Mouse (Mus musculus) left cerebral cortex, postnatal 36 days (tissue): ENCODE measurements around the gene Fgfr2. TPM values are rescaled to one million over a fixed set of nuclear protein-coding genes. Genes with fewer than 3 reads are reported as not detected.

Experiments
- DNase-seq, 2 experiments: peaks; one replicate each; pipeline ENCODE4 v3.0.0; 2021 to 2022; ENCODE audit warnings: low spot score in 2 of 2, mixed read lengths in 1 of 2
- intact Hi-C: fragments of 180-260 bp; cut with DNase I; formaldehyde crosslinking; loops from one replicate; pipeline ENCODE4 v1.15.1; 2025
- total RNA-seq, 2 experiments: library from RNA; stranded (reverse); gene quantifications; 2 replicates each; pipeline ENCODE4 v1.2.3; 2021

Gene Fgfr2
- total RNA-seq, 2 experiments from 2014 or later, result 41.6 to 46.6 TPM

GRCm38 (mm10) chr7:131651921-131652694, 1471.0 kb downstream of the Fgfr2 start:
- intact Hi-C loops, result no loop called here
- no peak for DNase-seq

GRCm38 (mm10) chr7:131650277-131650676, 1472.9 kb downstream of the Fgfr2 start:
- no peak for DNase-seq
- intact Hi-C loops, result no loop called here

- intact Hi-C loops, result no loop called here
- DNase-seq, result no peak
Observed at GRCm38 (mm10) chr7:131648276-131648675, 1474.9 kb downstream of the Fgfr2 start.

- intact Hi-C loops, result no loop called here
Observed at GRCm38 (mm10) chr7:131647583-131647982, 1475.6 kb downstream of the Fgfr2 start.

GRCm38 (mm10) chr7:131644586-131644985, 1478.6 kb downstream of the Fgfr2 start:
- no peak for DNase-seq
- intact Hi-C loops, result no loop called here

More at GRCm38 (mm10) chr7:131647583-131647982, 1475.6 kb downstream of the Fgfr2 start:
- no peak for DNase-seq

GRCm38 (mm10) chr7:131644051-131644450, 1479.1 kb downstream of the Fgfr2 start:
- no peak for DNase-seq
- intact Hi-C loops, result no loop called here

- DNase-seq, result no peak
- intact Hi-C loops, result no loop called here
Observed at GRCm38 (mm10) chr7:131643341-131643840, 1479.8 kb downstream of the Fgfr2 start.

GRCm38 (mm10) chr7:131629562-131629961, 1493.6 kb downstream of the Fgfr2 start:
- no peak for DNase-seq
- intact Hi-C loops, result no loop called here

- DNase-seq, result peak; percentile 25 to 40
- intact Hi-C loops, result no loop called here
Observed at GRCm38 (mm10) chr7:131628846-131629391, 1494.2 kb downstream of the Fgfr2 start.

- DNase-seq, result no peak
- intact Hi-C loops, result no loop called here
Observed at GRCm38 (mm10) chr7:131628356-131628755, 1494.8 kb downstream of the Fgfr2 start.

GRCm38 (mm10) chr7:131609677-131610076, 1513.5 kb downstream of the Fgfr2 start:
- intact Hi-C loops, result no loop called here
- DNase-seq, result no peak

- no peak for DNase-seq
- intact Hi-C loops, result no loop called here
Observed at GRCm38 (mm10) chr7:131608049-131608448, 1515.1 kb downstream of the Fgfr2 start.

GRCm38 (mm10) chr7:131605481-131605880, 1517.7 kb downstream of the Fgfr2 start:
- no peak for DNase-seq
- intact Hi-C loops, result no loop called here

- no peak for DNase-seq
- intact Hi-C loops, result no loop called here
Observed at GRCm38 (mm10) chr7:131604946-131605345, 1518.2 kb downstream of the Fgfr2 start.

GRCm38 (mm10) chr7:131603186-131603585, 1520.0 kb downstream of the Fgfr2 start:
- intact Hi-C loops, result no loop called here
- DNase-seq, result no peak

- intact Hi-C loops, result no loop called here
- no peak for DNase-seq
Observed at GRCm38 (mm10) chr7:131602106-131602505, 1521.0 kb downstream of the Fgfr2 start.

GRCm38 (mm10) chr7:131598483-131598824, 1524.7 kb downstream of the Fgfr2 start:
- intact Hi-C loops, result no loop called here
- DNase-seq, result peak; percentile 13 to 15

GRCm38 (mm10) chr7:131597779-131598482, 1525.2 kb downstream of the Fgfr2 start:
- intact Hi-C loops, result no loop called here
- no peak for DNase-seq

- no peak for DNase-seq
- intact Hi-C loops, result no loop called here
Observed at GRCm38 (mm10) chr7:131585551-131585950, 1537.6 kb downstream of the Fgfr2 start.

- no peak for DNase-seq
- intact Hi-C loops, result no loop called here
Observed at GRCm38 (mm10) chr7:131582178-131582577, 1541.0 kb downstream of the Fgfr2 start.

- no peak for DNase-seq
- intact Hi-C loops, result loop anchor here (10.0 kb wide), 1 partner anchor 170 kb away; no protein-coding TSS in a partner anchor
Observed at GRCm38 (mm10) chr7:131575246-131575645, 1547.9 kb downstream of the Fgfr2 start.
